Mouse (Mus musculus) splenic B cell, adult 2 months (primary cell): ENCODE results near the gene Rad23a.

Experiments
- DNase-seq: peaks from one replicate; pipeline ENCODE4 v3.0.0-alpha.2; 2011; ENCODE audit warnings: low read depth, low spot score
- H3K27me3 ChIP-seq: 2 replicates; pipeline ENCODE4 v1.6.1; 2012; ENCODE audit warnings: mild to moderate bottlenecking, low read length, moderate library complexity, mixed read lengths; ENCODE audit not compliant: control insufficient read depth, poor library complexity, insufficient read depth, severe bottlenecking
- H3K36me3 ChIP-seq: 2 replicates; pipeline ENCODE4 v1.6.1; 2012; ENCODE audit warnings: mild to moderate bottlenecking, low read length, moderate library complexity, mixed read lengths; ENCODE audit not compliant: control insufficient read depth, poor library complexity, insufficient read depth, severe bottlenecking

The Rad23a gene

DNA sequence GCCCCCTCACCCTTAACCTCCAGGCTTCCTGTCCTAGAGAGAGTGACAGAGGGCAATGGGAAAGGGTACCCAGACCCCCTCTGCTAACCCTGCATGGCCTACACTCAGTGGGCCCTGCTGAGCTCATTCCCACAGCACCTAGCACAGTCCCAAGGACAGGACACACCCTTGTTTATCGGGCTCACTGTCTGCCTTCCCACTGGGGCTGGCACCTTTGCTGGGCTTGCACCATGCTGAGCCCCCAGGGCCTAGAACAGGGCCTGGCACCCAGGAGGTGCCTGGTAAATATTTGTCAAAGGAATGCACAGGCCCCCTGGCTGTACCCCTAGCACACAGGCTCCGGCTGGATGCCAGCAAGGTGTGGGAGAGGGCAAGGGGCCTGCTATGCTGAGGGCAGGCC, 49.9 kb downstream of the Rad23a start:
- Histone ChIP-seq H3K36me3 (no peaks in the 10 kb centered on the region), H3K27me3 (no peaks in the 10 kb centered on the region)
- DNase-seq: no peak

DNA sequence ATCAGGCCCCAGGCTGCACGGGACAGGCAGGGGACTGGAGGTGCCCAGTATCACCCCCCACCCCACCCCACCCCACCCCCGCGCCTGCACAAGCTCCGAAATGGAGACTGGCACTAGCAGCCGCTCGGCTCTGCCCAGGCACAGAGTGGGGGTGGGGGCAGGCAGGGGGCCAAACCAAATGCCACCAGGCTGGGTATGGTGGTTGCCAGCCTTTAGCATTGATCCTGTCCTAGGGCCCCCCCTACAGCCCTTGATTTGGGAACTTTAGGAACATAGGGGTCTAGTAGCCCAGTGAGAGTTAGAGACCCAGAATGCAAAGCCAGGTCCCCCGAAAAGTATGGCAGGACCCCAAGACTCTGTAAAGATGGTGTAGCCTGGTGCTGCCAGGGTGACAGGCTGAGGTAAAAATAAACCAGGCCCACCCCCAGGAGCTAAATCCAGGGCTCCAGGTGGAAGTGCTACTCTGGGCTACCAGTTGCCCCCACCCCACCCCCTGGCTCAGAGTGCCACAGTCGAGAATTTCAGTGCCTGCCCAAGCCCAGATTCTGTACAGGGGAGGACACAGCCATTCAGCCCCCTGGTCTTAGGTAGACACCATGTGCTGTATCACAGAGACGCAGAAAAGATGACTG, 50.5 kb downstream of the Rad23a start:
- DNase-seq: no peak
- H3K36me3 ChIP-seq: no peaks in the 10 kb centered on the region
- H3K27me3 ChIP-seq: no peaks in the 10 kb centered on the region

DNA sequence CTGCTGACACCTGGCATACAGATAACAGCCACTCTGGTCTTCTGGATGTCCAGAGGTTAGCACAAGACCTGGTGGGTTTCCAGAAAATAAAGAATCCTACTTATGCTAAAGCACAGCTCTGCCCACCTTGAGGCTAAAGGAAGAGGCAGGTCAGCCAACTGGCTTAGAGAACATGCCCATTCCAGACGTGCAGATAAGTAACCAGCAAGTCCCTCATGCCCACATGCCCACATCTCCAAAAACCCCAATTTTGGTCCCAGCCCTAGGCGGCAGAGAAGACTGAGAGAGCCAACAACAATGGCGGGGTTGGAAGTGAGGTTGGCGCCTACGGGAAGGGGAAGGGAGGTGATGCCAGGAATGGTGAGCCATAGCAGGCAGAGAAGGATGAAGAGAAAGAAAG, 51.1 kb downstream of the Rad23a start:
- no peaks in the 10 kb centered on the region for H3K27me3 ChIP-seq
- DNase-seq: no peak
- no peaks in the 10 kb centered on the region for H3K36me3 ChIP-seq

DNA sequence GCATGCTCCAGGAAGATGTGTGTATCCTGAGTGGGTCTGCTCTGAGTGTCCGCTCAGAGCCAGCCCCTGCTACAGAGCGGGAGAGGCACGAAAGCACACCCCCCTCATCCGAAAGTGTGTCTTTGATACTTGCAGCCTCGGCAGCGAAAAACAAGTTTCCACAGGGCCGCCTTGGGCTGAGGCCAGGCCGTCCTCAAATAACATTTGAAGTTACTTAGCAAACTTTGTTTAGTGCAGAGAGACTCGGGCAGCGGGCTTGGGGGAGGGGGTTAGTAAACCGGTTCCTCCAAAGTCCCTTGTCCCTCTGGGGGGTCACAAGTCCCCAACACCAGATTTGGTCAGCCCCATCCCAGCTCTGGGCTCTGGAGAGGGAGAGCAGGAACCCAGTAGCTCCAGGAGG, 51.6 kb downstream of the Rad23a start:
- no peaks in the 10 kb centered on the region for H3K36me3 ChIP-seq
- H3K27me3 ChIP-seq: no peaks in the 10 kb centered on the region
- no peak for DNase-seq

DNA sequence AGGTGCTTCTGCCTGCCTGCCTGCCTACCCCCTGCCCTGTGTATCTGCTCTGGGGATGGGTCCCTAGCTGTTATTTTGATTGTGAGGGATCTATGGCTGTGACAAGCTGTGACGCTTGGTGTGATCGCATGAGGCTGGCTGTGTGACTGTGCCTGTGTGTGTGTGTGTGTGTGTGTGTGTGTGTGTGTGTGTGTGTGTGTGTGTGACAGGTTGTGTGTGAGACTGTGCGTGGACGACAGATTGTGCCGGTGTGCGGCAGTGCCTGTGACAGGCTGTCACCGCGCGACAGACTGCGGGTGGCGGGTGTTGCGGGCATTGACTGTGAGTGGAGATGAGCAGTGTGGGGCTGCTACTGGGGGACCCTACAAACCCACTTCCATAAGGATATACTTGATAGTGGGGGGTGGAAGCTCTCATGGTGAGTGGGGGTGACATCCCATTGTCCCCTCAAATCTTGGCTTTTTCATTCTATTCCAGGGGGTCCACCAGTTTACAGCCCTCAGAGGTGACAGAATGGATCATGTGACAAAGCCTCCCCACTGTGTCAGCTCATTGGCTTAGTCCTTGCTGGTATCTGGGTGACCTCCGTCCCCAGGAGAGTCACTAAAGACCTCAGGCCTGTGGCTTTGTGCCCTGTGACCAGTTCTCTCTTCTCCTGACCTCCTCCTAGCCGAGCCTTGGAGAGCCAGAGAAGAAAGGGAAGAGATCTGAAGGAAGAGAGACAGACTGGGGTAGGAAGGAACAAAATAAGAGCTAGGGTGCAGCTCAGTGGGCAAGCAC, 52.8 kb downstream of the Rad23a start:
- Histone ChIP-seq H3K36me3 (no peaks in the 10 kb centered on the region), H3K27me3 (no peaks in the 10 kb centered on the region)
- no peak for DNase-seq

DNA sequence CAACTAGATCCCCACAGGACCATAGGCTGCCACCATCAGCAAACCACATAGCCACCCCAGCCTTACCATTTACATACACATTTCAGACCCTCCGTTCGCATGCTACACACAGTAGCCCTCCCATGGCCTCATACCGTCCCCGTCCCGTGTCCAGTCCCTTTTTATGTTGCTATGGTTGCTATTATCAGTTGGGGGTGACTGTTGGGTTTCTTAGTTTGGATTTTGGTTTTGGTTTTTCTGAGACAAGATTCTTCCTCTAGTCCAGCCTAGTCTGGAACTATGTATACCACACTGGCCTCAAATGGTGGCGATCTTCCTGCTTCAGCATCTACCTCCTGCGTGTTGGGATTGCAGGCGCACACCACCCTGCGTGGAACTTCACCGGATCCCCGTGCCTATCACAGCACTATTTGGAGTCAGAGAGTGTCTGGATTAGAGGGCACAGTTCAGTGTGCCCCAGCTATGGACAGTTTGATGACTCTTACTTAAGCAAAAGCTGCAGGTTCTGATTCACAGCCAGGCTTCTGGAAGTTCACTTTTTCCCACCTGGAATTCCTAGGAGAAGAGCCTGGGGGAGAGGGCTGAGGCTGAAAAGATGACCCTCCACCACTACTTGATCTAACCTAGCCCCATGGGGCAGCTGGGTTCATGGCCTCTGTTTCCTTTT, 53.5 kb downstream of the Rad23a start:
- no peak for DNase-seq
- Histone ChIP-seq H3K27me3 (no peaks in the 10 kb centered on the region), H3K36me3 (no peaks in the 10 kb centered on the region)

DNA sequence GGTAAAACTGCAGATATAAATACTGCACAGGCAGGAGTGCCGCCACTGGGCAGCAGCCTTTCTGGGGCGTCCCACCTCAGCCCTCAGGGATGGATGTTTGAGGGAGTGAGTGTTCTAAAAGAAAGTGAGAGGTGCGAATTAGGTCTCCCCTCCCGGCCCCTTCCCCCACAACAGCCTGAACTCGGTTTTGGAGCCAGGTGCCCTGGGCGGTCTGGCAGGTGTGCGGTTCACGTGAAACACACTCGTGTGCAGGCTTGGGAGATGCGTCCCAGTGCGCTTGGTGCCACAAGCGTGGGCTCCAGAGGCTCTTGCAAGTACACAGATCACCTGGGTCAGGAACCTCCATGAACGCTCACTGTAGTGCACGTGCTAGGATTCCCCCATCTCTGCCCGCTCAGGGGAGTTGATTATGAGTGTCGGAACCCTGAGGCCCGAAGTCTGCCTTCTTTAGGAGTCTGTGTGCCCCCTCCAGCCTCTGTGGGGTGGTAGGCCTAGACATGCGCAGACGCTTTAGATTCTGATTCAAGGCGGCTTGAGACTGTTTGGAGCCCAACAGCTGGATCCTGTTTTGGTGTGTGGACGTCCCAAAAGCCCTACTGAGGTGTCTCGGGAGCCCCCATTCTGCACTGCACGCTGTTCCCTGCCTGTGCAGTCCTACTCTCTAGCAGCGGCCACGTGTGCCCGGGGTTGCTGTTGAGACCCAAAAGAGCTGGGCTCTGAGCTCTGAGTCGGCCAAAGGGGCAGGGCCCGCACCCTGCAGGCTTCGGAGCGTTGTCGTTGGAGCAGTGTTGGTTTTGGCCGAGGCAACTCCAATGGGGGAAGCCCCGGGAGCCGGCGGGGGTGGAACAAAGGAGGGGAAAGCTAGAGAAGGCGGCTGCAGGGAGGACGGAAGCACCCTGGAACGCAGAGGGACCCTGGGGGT, 54.4 kb downstream of the Rad23a start:
- no peaks in the 10 kb centered on the region for H3K27me3 ChIP-seq
- DNase-seq: no peak

DNA sequence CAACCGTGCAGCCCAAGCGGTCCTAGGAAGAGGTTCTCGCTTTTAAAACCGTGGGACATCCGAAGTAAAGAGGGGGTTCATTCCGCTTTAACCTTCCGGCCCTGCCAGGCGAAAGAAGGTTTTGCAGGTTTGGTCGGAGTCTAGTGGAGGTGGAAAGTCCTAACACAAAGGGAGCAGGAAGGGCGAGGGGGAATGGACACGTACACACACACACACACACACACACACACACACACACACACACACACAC, 55.0 kb downstream of the Rad23a start:
- Histone ChIP-seq H3K27me3 (no peaks in the 10 kb centered on the region), H3K36me3 (no peaks in the 10 kb centered on the region)
- no peak for DNase-seq

More for the DNA sequence above, 54.4 kb downstream of the Rad23a start:
- no peaks in the 10 kb centered on the region for H3K36me3 ChIP-seq

DNA sequence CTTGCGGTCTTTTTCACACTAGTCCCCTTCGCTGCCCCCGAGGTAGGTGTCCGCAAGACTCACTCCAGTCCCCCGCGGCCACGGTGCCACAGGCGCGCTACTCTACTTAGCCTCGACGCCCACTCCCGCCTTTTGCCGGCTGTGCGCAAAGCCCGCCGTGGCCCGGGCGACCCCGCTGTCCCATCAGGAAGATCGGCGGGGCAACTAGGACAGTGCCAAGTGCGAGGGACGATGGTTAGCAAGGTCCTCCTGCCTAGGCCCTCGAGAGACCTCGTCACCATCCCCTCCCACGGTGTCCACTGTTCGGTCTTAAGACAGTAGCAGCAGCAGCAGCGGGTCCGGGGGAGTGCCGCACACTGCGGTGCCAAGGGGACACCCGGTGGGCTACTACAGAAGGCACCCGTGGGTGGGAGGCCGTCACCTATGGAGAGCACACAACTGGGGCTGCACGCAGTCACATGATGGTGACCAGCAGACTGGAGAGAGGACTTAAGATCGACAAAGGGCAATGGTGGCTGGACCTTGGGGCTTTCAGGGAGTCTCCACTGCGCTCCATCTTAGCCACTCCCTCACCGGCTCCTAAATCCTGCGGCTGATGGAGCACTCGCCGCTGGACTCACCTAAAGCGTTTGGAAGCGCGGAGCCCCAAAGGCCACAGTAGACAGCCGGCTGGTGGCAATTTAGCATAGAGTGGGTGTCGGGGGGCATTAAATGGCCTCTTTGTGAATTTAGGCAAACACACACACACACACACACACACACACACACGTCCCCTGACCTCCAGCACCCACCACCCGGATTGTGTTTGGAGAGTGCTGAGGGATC, 55.6 kb downstream of the Rad23a start:
- Histone ChIP-seq H3K27me3 (no peaks in the 10 kb centered on the region), H3K36me3 (no peaks in the 10 kb centered on the region)
- no peak for DNase-seq
